Mouse (Mus musculus): ENCODE measurements at regions not wholly inside any gene's neighbourhood (a gene's known extent, or its start where the extent isn't known, plus 50 kb on each side); places are given as distances from the start of the nearest gene placed in this dataset.

DNA sequence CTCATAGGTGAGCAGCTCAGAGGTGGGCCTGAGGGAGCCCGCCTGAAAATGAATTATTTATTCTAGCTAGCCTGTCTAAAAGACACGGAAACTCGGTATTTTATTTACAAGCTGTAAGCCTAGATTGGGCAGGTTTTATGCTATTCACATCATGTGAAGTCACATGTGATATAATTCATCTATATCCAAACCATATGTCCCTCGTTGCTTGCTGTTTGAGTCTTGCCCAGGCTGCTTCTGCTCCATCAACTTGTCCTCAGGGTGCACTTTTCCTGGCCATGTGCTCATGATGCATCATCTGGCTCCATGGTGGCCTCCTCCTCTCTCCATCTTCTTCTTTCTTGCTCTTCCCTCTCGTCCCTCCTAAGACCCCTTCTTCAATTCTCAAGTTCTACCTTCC lies 53.0 kb upstream of the Gm11983 start:
- Histone ChIP-seq H3K4me1 (no peaks in the 10 kb centered on the region), H3K27me3 (replicated peaks) (no peaks in the 10 kb centered on the region), H3K4me3 (no peak overlapping the region), H3K9me3 (no peaks in the 10 kb centered on the region), H3K9ac (no peak overlapping the region), H3K27ac (no peak overlapping the region), H3K4me2 (replicated peaks) (no peak overlapping the region), H3K36me3 (no peaks in the 10 kb centered on the region)
- ATAC-seq (ENCODE audit: low FRiP score, low read depth), result 0 out of 2 replicates have a peak, but pooled peaks have one; percentile 2
- WGBS, result 77% methylated on average over 5 of the region's 5 CpGs

DNA sequence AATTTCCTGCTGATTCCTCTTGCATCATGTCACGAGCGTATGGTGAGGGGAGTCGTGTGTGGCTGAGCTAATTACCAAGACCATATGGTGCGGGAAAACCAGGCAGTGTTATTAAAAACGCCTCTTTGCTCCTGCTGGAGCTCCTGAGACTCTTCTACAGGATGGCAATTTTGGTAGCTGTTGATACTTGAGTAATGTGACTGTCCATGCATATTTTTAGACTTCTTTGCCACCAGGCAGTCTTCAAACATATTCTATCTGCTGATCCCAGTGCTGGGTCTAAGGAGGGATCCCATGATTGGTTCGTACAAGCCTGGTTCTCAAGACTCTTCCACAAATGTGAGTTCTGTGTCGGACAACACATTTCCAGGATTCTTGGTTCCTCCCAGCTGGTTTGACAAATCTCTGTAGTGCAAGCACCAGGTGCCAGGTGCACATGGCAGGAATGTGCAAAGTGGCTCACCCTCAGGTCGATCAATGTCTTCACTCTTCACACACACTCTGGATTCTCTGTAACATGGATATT lies 52.3 kb upstream of the Gm11983 start:
- no peak for ATAC-seq (ENCODE audit: low FRiP score, low read depth)
- Histone ChIP-seq H3K27ac (no peak overlapping the region), H3K36me3 (no peaks in the 10 kb centered on the region)

DNA sequence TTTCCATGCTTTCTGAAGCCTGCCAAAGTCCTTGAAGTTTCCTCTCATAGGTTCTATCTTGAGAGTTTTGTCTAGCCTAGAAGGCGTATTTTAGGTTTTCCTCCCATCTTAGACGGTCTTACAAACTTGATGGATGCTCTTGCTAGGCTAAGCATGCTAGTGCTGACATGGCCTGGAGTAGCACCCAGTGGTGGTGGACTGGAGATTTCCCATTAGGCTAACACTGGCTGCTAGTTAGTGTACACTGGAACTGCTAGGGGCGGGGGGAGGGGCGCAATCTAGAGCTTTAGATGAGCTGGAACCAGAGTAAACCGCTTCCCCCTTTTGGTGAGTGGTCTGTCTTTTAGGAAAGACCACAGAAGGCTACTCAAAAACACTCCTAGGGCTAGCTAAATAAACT lies 51.7 kb upstream of the Gm11983 start:
- Histone ChIP-seq H3K4me1 (no peaks in the 10 kb centered on the region), H3K36me3 (no peaks in the 10 kb centered on the region), H3K27ac (no peak overlapping the region), H3K4me3 (no peak overlapping the region), H3K9ac (no peak overlapping the region), H3K4me2 (replicated peaks) (no peak overlapping the region), H3K27me3 (replicated peaks) (no peaks in the 10 kb centered on the region), H3K9me3 (no peaks in the 10 kb centered on the region)
- no peak for ATAC-seq (ENCODE audit: low FRiP score, low read depth)
- 92% methylated on average over 5 of the region's 5 CpGs for WGBS

More for the DNA sequence above, 52.3 kb upstream of the Gm11983 start:
- H3K4me1 ChIP-seq, result no peaks in the 10 kb centered on the region
- H3K4me2 ChIP-seq (replicated peaks), result no peak overlapping the region
- H3K9ac ChIP-seq, result no peak overlapping the region
- 71% methylated on average over 8 of the region's 8 CpGs for WGBS
- H3K4me3 ChIP-seq, result no peak overlapping the region
- no peaks in the 10 kb centered on the region for H3K9me3 ChIP-seq
- no peaks in the 10 kb centered on the region for H3K27me3 ChIP-seq (replicated peaks)

Data from neural tube, embryonic 12.5 days (tissue).